Mouse (Mus musculus): ENCODE measurements around the gene Olfr857. TPM values are rescaled to one million over a fixed set of nuclear protein-coding genes. Genes with fewer than 3 reads are reported as not detected.
"Not testable (repeated sequence)": the region's sequence is repeated elsewhere in the genome, so short reads cannot be mapped to it uniquely, and the experiment has no call there.

The Olfr857 gene
- not detected in 2 replicates for polyA plus RNA-seq (2015; fragmentation: Nextera tagmentation; extraction: Ambion mirVana)

GRCm38 (mm10) chr9:19709133-19709532, at the start of gene Olfr857:
Gene Olfr857 (plus strand): TSS chr9:19709433.
- WGBS = 97% methylated on average over 1 of the region's 1 CpGs
- ATAC-seq (replicated peaks) = no peak
- H3K9me3 ChIP-seq = no peaks in the 10 kb centered on the region

GRCm38 (mm10) chr9:19690281-19690680, 19.0 kb upstream of the Olfr857 start:
- Histone ChIP-seq H3K27me3 (replicated peaks) (no peaks in the 10 kb centered on the region), H3K4me1 (no peaks in the 10 kb centered on the region), H3K9me3 (no peaks in the 10 kb centered on the region; the same call in 1 of the 2 replicates), H3K4me2 (no peak overlapping the region), H3K9ac (no peak overlapping the region), H3K4me3 (no peak overlapping the region), H3K27ac (no peak overlapping the region), H3K36me3 (replicated peaks) (no peaks in the 10 kb centered on the region)
- 85% methylated on average over 6 of the region's 6 CpGs for WGBS
- ATAC-seq (replicated peaks) = no peak

More at GRCm38 (mm10) chr9:19709133-19709532, at the start of gene Olfr857:
- Histone ChIP-seq H3K4me3 (no peak within 1 kb of the TSS), H3K36me3 (replicated peaks) (no peaks in the 10 kb centered on the region), H3K27me3 (replicated peaks) (no peaks in the 10 kb centered on the region), H3K4me2 (no peak within 1 kb of the TSS), H3K27ac (no peak within 1 kb of the TSS), H3K4me1 (no peaks in the 10 kb centered on the region), H3K9ac (no peak within 1 kb of the TSS)

GRCm38 (mm10) chr9:19691426-19691825, 17.8 kb upstream of the Olfr857 start:
- WGBS = 74% methylated on average over 1 of the region's 1 CpGs
- Histone ChIP-seq H3K4me3 (no peak overlapping the region), H3K27me3 (replicated peaks) (no peaks in the 10 kb centered on the region), H3K9me3 (no peaks in the 10 kb centered on the region; the same call in 1 of the 2 replicates), H3K36me3 (replicated peaks) (no peaks in the 10 kb centered on the region), H3K27ac (no peak overlapping the region), H3K9ac (no peak overlapping the region), H3K4me2 (no peak overlapping the region), H3K4me1 (no peaks in the 10 kb centered on the region)
- no peak for ATAC-seq (replicated peaks)

DNA sequence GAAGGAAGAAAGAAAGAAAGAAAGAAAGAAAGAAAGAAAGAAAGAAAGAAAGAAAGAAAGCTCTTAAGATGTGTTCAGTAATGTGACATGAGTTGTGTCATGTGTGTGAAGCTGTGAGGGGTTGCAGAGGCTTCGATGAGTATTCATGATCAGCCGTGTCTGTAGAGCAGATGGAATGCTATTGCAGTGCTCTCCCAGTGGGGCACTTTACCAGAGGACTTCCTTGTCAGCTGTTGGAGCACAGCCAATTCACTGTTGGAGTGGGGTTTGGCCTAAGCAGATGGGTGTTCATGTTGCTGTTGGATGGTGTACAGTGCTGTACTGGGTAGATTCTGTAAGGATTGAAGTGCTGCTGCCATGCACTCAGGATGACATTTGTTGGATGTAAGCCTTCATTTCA, 16.8 kb upstream of the Olfr857 start:
- ATAC-seq (replicated peaks) = no peak
- Histone ChIP-seq H3K4me1 (no peaks in the 10 kb centered on the region), H3K4me3 (no peak overlapping the region), H3K27ac (no peak overlapping the region), H3K4me2 (no peak overlapping the region), H3K9ac (no peak overlapping the region), H3K9me3 (no peaks in the 10 kb centered on the region; the same call in 1 of the 2 replicates), H3K36me3 (replicated peaks) (no peaks in the 10 kb centered on the region), H3K27me3 (replicated peaks) (no peaks in the 10 kb centered on the region)
- 81% methylated on average over 2 of the region's 2 CpGs for WGBS

GRCm38 (mm10) chr9:19694285-19694684, 14.9 kb upstream of the Olfr857 start:
- H3K4me2 ChIP-seq; H3K27ac ChIP-seq; H3K36me3 ChIP-seq (replicated peaks); H3K4me3 ChIP-seq; H3K27me3 ChIP-seq (replicated peaks); H3K9me3 ChIP-seq; H3K4me1 ChIP-seq; H3K9ac ChIP-seq; ATAC-seq (replicated peaks): not testable (repeated sequence)
- 36% methylated on average over 2 of the region's 2 CpGs for WGBS

- not testable (repeated sequence) for H3K36me3 ChIP-seq (replicated peaks); H3K27me3 ChIP-seq (replicated peaks); H3K4me2 ChIP-seq; H3K27ac ChIP-seq; H3K9me3 ChIP-seq; ATAC-seq (replicated peaks); H3K4me3 ChIP-seq; H3K9ac ChIP-seq; H3K4me1 ChIP-seq
- 59% methylated on average over 9 of the region's 9 CpGs for WGBS
Measured at GRCm38 (mm10) chr9:19694898-19695379, 14.3 kb upstream of the Olfr857 start.

GRCm38 (mm10) chr9:19704546-19704945, 4.7 kb upstream of the Olfr857 start:
- not testable (repeated sequence) for H3K9me3 ChIP-seq; H3K9ac ChIP-seq; H3K27me3 ChIP-seq (replicated peaks); H3K4me3 ChIP-seq; H3K4me1 ChIP-seq; H3K36me3 ChIP-seq (replicated peaks); H3K4me2 ChIP-seq; ATAC-seq (replicated peaks); H3K27ac ChIP-seq
- WGBS = 63% methylated on average over 2 of the region's 2 CpGs

Other genes starting within 250 kb of the Olfr857 start
- gene Olfr850, start 231.2 kb upstream of the Olfr857 start, polyA plus RNA-seq (2015; fragmentation: Nextera tagmentation; extraction: Ambion mirVana) = not detected in 2 replicates
- not detected in 2 replicates for gene Olfr851, start 216.1 kb upstream of the Olfr857 start, polyA plus RNA-seq (2015; fragmentation: Nextera tagmentation; extraction: Ambion mirVana)
- not detected in 2 replicates for gene Olfr853, start 168.4 kb upstream of the Olfr857 start, polyA plus RNA-seq (2015; fragmentation: Nextera tagmentation; extraction: Ambion mirVana)
- gene Olfr854, start 142.1 kb upstream of the Olfr857 start, polyA plus RNA-seq (2015; fragmentation: Nextera tagmentation; extraction: Ambion mirVana) = not detected in 2 replicates
- gene Olfr855, start 126.8 kb upstream of the Olfr857 start, polyA plus RNA-seq (2015; fragmentation: Nextera tagmentation; extraction: Ambion mirVana) = not detected in 2 replicates
- gene Zfp317, start 87.3 kb upstream of the Olfr857 start, polyA plus RNA-seq (2015; fragmentation: Nextera tagmentation; extraction: Ambion mirVana) = 39.0 and 39.4 TPM in 2 replicates
- gene Olfr58, start 70.8 kb downstream of the Olfr857 start, polyA plus RNA-seq (2015; fragmentation: Nextera tagmentation; extraction: Ambion mirVana) = not detected in 2 replicates
- not detected in 2 replicates for gene Olfr859, start 95.5 kb downstream of the Olfr857 start, polyA plus RNA-seq (2015; fragmentation: Nextera tagmentation; extraction: Ambion mirVana)
- gene Olfr860, start 140.3 kb downstream of the Olfr857 start, polyA plus RNA-seq (2015; fragmentation: Nextera tagmentation; extraction: Ambion mirVana) = not detected in 2 replicates
- gene Olfr862, start 178.6 kb downstream of the Olfr857 start, polyA plus RNA-seq (2015; fragmentation: Nextera tagmentation; extraction: Ambion mirVana) = not detected in 2 replicates
- gene Olfr77, start 207.4 kb downstream of the Olfr857 start, polyA plus RNA-seq (2015; fragmentation: Nextera tagmentation; extraction: Ambion mirVana) = 0.09 and 0.14 TPM in 2 replicates